Mouse (Mus musculus) B cell, adult 2 months (primary cell): ENCODE data around the gene Wnt6.
A peak's percentile ranks its signal among the peaks of the same experiment; 100 is the strongest.

Source experiments
- DNase-seq, 2 experiments: peaks; one replicate each; pipeline ENCODE4 v3.0.0; 2022

The Wnt6 gene

GRCm38 (mm10) chr1:74778934-74779486 lies 7.3 kb downstream of the Wnt6 start:
- DNase-seq: no peak

DNA sequence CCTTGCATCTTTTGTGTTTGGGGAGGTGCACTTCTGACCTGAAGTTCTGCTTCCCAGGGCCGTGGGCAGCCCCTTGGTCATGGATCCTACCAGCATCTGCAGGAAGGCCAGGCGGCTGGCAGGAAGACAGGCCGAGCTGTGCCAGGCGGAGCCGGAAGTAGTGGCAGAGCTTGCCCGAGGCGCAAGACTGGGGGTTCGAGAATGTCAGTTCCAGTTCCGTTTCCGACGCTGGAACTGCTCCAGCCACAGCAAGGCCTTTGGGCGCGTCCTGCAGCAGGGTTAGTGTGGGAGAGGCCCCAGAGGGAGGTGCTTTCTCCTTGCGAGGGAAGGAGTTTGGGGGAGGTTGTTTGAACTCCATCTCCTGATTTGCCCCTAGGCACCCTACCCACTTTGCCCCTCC lies 10.4 kb downstream of the Wnt6 start:
- DNase-seq: no peak

DNA sequence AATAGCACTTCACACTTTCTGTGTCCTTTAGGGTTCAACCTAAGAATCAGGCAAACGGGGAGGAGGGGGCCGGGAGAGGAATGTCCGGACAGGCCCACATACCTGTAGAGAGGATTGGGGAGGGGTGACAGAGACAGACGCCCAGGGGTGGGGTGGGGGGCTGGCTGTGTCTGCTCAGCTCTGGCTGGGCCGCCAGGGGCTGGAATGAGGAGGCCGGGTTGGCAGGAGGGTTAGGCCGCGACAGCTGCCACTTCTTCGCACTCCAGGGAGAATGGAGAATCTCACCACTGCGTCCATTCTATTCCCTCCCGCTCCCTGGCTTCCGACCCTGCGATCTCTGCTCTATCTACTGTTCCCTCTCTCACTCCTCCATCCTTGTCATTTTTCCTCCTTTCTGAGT lies 11.9 kb downstream of the Wnt6 start:
- DNase-seq: no peak

GRCm38 (mm10) chr1:74784041-74784759 lies 12.5 kb downstream of the Wnt6 start:
- peak; percentile 66 to 68 for DNase-seq

DNA sequence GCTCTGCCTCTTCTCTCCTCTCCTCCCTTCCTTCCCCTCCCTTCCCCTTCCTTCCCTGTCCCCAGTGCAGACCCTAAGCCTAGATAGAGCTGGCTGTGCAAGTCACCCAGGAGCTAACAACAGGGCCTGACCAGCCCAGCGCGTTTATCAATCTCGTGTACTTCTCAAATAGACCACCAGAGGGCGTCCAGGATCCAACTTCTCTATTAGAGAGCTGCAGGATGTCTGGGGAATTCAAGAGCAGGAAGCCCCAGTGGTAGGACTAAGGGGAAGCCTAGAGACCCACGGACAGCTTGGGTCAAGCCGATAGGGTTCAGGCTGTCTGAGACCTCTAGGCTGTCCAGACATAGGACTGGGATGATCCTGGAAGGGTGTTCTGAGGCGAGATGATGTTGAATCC lies 16.2 kb downstream of the Wnt6 start:
- DNase-seq: peak; percentile 86 to 89

GRCm38 (mm10) chr1:74788603-74789176 lies 17.0 kb downstream of the Wnt6 start:
- DNase-seq: peak in 1 of 2 experiments; percentile 48

DNA sequence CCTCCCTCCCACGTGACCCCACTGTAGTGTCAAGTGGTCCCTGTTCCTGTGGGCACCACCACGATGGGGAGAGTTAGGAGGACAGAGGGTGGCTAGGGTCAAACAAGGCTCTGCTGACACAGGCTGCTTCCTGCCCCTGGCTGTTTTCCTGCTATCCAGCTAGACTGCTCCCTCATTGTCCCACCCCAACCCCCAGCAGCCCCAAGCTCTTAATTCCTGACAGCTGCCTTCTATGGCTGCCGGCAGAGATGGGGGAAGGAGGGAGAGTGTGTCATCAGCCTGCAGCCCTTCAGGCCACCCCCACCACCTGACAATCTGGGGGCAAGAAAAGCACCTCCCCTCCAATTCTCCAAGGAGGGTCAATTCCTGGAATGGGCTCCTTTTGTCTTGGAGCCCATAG lies 18.4 kb downstream of the Wnt6 start:
- no peak for DNase-seq

DNA sequence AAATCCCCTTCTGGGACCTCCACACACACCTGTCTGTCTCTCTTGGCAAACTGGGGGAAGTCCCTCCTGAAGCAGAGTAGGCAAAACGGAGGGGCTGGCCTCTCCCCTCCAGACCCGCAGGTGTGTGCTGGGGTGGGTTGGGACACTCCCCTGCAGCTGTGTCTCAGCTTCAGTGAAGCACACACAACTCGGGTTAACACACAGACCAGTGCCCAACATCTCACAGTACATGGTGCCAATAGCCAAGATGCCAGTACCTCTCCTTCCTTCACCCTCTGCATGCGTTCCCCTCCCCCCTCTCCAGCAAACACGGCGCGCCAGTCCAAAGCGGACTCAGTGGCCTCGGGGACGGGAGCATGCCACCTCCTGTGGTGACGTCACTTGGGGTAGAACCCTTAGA lies 19.6 kb downstream of the Wnt6 start, which contains the start of gene Wnt10a:
Wnt10a (plus strand) TSS at position 268 of the 400 bp plus-strand sequence.
- peak; percentile 51 to 54 for DNase-seq

- DNase-seq: no peak
These were observed 21.4 kb downstream of the Wnt6 start for GRCm38 (mm10) chr1:74792831-74793660.

DNA sequence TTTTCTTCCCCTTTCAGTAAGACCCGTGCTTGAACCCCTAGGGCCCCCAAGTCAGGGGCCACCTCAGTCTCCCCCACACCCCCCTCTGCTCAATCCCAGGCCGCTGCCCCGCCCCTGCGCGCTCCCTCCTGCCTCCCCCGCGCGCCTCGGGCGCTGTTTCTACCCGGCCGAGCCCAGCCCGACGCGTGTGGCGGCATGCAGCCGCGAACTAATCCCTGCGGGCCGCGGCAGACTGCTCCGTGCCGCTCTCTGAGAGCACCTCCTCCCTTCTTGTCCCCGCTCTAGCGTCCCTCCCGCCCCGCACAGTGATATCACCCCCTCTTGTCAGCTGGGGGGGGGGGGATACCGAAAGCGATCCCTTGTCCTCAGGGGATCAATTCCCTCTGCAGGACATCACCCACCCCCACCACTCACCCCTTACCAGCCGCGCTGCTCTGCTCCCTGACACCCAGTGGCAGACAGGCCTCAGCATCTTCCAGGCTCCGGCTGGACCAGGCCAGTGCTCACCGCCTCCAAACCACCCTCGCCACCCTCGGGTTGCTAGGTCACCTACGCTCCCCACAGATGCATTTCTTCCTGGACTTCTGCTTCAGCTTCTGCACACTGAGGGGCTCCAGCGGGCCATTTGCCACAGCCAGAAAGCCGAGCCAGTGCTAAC lies 22.9 kb downstream of the Wnt6 start:
- DNase-seq: peak; percentile 49 to 52

- DNase-seq: no peak
These were observed 23.4 kb downstream of the Wnt6 start for GRCm38 (mm10) chr1:74795145-74795529.

DNA sequence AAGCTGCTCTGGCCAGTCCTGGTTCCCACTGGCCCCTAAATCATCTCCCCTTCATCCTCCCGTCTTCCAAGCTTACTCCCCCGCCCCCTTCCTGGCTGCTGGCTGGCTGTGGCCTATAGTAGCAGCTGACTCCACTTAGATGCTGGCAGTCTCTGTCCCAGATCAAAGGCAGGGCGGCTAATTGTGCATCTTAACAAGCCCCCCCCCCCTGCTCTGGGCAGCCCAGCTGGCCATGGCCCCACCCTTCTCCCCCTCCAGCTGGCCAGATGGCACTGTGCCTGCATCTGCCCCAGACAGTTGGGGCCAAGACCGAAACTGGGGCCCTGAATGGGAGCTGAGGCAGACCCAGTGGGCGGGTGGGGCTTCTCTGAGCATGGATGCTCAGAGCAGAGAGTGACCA lies 25.8 kb downstream of the Wnt6 start:
- no peak for DNase-seq

GRCm38 (mm10) chr1:74800424-74800888 lies 28.8 kb downstream of the Wnt6 start:
- DNase-seq: peak; percentile 45 to 54

GRCm38 (mm10) chr1:74801631-74802140 lies 30.0 kb downstream of the Wnt6 start:
- DNase-seq: no peak

DNA sequence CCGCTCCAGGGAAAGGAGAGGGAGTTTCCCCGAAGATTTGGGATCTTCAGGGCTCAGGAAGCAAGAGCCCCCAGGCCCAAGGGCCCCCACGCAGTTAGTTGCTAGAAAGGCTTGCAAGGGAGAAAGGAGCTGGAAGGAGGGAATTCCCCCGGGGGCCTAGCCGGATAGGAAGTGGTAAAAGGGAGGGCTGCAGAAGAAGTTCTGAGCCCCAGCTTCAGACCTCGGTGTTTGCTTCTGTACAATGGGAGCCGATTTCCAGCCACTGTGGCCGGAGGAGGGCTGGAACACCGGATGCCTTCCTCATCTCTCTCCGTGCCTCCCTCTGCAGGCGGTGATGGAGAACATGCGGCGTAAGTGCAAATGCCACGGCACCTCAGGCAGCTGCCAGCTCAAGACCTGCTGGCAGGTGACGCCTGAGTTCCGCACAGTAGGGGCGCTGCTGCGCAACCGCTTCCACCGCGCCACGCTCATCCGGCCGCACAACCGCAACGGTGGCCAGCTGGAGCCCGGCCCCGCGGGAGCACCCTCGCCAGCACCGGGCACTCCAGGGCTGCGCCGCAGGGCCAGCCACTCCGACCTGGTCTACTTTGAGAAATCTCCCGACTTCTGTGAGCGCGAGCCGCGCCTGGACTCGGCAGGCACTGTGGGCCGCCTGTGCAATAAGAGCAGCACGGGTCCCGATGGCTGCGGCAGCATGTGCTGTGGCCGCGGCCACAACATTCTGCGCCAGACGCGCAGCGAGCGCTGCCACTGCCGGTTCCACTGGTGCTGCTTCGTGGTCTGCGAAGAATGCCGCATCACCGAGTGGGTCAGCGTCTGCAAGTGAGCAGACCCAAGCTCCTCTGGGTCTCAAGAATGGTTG lies 31.3 kb downstream of the Wnt6 start:
- DNase-seq: peak; percentile 82 to 83

DNA sequence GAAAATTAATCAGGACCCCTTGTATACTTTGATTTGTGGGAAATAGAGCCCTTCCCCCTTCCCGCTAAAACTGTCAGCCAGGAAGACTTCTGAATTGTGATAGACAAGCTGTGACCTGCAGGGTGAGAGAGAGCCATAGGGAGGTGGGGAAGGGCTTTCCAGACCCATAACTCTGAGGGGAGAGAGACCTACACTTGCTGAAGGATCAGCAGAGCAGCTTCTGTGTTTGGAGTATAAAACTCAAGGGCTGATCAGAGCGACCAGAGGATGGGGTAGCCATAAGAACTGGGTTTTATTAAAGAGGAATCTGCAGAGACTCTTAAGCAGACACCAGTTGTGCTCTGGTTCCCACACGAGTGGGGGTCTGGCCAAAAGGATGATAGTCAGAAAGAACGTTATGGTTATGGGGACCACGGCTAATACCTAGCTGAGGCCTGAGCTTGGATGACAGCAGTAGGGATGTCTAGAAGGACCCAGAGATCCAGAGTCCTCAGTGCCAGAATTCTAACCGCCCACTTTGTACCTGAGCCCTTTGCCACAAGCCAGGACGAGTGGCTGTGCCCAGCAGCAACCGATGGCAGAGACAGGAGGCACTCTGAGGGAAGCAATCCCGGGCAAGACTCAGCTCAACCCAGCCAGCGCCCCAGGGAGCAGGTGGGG lies 32.6 kb downstream of the Wnt6 start:
- DNase-seq: no peak

- DNase-seq: no peak
These were observed 33.7 kb downstream of the Wnt6 start for GRCm38 (mm10) chr1:74805340-74805835.

DNA sequence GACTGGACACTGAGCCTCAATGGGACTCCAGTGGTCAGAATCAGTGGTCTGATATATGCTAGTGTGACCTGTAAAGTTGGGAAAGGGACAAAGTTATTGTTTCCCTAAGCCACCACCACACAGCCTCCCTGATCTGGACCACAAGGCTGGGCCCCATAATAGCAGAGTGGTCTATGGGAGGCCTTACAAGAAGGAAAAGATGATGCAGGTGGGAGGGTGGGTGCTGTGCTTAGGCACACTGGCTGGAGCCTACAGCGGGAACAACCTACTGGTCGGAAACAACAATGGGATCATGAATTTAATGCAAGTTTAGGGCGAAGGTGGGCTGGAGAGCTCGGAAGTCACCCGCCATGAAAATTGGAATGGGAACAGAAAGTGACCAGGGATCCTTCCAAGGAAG lies 34.2 kb downstream of the Wnt6 start:
- DNase-seq: no peak

GRCm38 (mm10) chr1:74806360-74807311 lies 34.9 kb downstream of the Wnt6 start:
- DNase-seq: peak; percentile 65 to 69
